Mouse (Mus musculus) intestine, embryonic 16.5 days (tissue): ENCODE measurements around the gene Duox1. TPM values are rescaled to one million over a fixed set of nuclear protein-coding genes. Genes with fewer than 3 reads are reported as not detected.

Source experiments
- ATAC-seq: fragments of 200-750 bp; cut with Nextera tagmentation; 2 replicates; pipeline ENCODE4 v1.8.0; 2017; ENCODE audit warnings: moderate TSS enrichment, moderate library complexity
- H3K27ac ChIP-seq: fragments of 300-500 bp; sonication (generic); 2 replicates; pipeline ENCODE4 v1.5.1; 2014; ENCODE audit warnings: mild to moderate bottlenecking, low read length
- H3K27me3 ChIP-seq: fragments of 300-500 bp; sonication (generic); replicated peaks from 2 replicates; pipeline ENCODE4 v1.6.1; 2014; ENCODE audit warnings: low read length, control low read depth, mixed read lengths; ENCODE audit not compliant: control insufficient read depth, insufficient read depth
- H3K36me3 ChIP-seq: fragments of 300-500 bp; sonication (generic); 2 replicates; pipeline ENCODE4 v1.6.1; 2014; ENCODE audit warnings: low read length, control low read depth; ENCODE audit not compliant: control insufficient read depth, insufficient read depth
- H3K4me1 ChIP-seq: fragments of 300-500 bp; sonication (generic); 2 replicates; pipeline ENCODE4 v1.6.1; 2014; ENCODE audit warnings: low read length, control low read depth, mixed read lengths; ENCODE audit not compliant: control insufficient read depth, insufficient read depth
- H3K4me2 ChIP-seq: fragments of 300-500 bp; sonication (generic); 2 replicates; pipeline ENCODE4 v1.6.1; 2014; ENCODE audit warnings: low read depth, low read length, control low read depth
- H3K4me3 ChIP-seq: fragments of 300-500 bp; sonication (generic); 2 replicates; pipeline ENCODE4 v1.5.1; 2014; ENCODE audit warnings: mild to moderate bottlenecking, low read length
- H3K9ac ChIP-seq: fragments of 300-500 bp; sonication (generic); 2 replicates; pipeline ENCODE4 v1.6.1; 2014; ENCODE audit warnings: low read depth, low read length
- H3K9me3 ChIP-seq: fragments of 300-500 bp; sonication (generic); 2 replicates; pipeline ENCODE4 v1.6.1; 2016; ENCODE audit warnings: low read length, control low read depth; ENCODE audit not compliant: control insufficient read depth
- WGBS: fragments of 180-500 bp; shearing (Covaris S2); extraction: QIAGEN DNeasy Blood & Tissue Kit; methylation state at CpG from one replicate; pipeline ENCODE4 v1.1.7; 2014; 5-methylcytosine and 5-hydroxymethylcytosine counted together
- polyA plus RNA-seq: library from polyadenylated mRNA; unstranded; fragments of >200 nt; fragmentation: Nextera tagmentation; extraction: Ambion mirVana; gene quantifications from 2 replicates; pipeline ENCODE4 v1.2.1, GENCODE M21; 2015

The Duox1 gene
- polyA plus RNA-seq, 1 experiment from 2014 or later: 0.06 TPM

DNA sequence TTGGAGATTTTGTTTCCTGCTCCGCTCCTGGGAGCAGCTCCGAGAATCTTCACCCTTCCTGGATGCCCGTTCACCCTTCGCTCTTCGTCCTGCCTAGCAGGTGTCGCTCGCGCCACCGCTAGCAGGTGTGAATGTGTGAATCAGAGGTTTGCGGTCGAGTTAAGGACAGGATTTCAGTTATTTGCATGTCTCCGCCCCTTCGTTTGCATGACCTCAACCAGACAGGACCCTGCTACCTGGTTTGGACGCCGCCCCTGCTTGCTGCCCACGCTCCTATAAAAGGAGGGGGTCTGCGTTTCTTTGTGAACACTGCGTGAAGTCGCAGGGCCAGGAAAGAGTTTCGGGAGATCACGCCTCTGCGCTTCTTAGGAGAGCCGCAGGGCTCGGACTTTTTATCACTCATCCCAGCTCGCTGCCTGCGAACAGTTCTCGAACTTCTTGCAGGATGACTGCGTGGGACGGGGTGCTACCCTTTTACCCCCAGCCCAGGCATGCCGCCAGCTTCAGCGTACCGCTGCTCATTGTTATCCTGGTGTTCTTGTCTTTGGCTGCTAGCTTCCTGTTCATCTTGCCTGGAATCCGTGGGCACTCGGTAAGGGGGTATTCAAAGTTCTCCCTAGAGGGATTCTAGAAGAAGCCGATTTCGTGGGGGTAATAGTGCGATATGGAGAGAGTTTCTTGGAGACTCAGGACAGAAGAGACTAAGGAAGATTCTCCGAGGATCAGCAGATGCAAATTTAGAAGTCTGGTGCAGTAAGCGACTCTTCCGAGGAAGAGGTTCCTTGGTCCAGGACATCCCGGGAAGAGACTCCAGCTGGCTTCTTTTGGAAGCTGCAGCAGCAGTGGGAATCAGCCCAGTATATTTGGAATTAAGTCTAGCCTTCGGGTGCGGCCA lies 16.6 kb upstream of the Duox1 start, which contains the start of gene Duoxa2:
TSS of gene Duoxa2 (plus strand) at position 305 of the 895 bp plus-strand sequence.
- Histone ChIP-seq H3K4me2 (peak within 1 kb of the TSS; percentile 57), H3K27ac (no peak within 1 kb of the TSS), H3K4me3 (peak within 1 kb of the TSS; percentile 37), H3K9me3 (no peaks in the 10 kb centered on the region), H3K27me3 (peaks cover 74% of the 10 kb centered on the region), H3K4me1 (peaks cover 28% of the 10 kb centered on the region), H3K9ac (no peak within 1 kb of the TSS), H3K36me3 (no peaks in the 10 kb centered on the region)
- no peak for ATAC-seq
- WGBS: 1% methylated on average over 43 of the region's 43 CpGs

GRCm38 (mm10) chr2:122299911-122300655 lies 15.4 kb upstream of the Duox1 start:
- 21% methylated on average over 14 of the region's 14 CpGs for WGBS

GRCm38 (mm10) chr2:122300656-122301020 lies 14.8 kb upstream of the Duox1 start:
- Histone ChIP-seq H3K4me1 (peaks cover 28% of the 10 kb centered on the region), H3K9ac (no peak overlapping the region), H3K9me3 (no peaks in the 10 kb centered on the region), H3K36me3 (no peaks in the 10 kb centered on the region), H3K27me3 (peaks cover 64% of the 10 kb centered on the region), H3K4me3 (no peak overlapping the region), H3K4me2 (no peak overlapping the region; the same call in 1 of the 2 replicates), H3K27ac (no peak overlapping the region)
- WGBS: 5% methylated on average over 14 of the region's 14 CpGs
- no peak for ATAC-seq

More at GRCm38 (mm10) chr2:122299911-122300655, 15.4 kb upstream of the Duox1 start:
- Histone ChIP-seq H3K4me3 (no peak overlapping the region), H3K27ac (no peak overlapping the region), H3K27me3 (peaks cover 64% of the 10 kb centered on the region), H3K9me3 (no peaks in the 10 kb centered on the region), H3K4me1 (peaks cover 28% of the 10 kb centered on the region), H3K4me2 (no peak overlapping the region), H3K9ac (no peak overlapping the region), H3K36me3 (no peaks in the 10 kb centered on the region)
- no peak for ATAC-seq

- Histone ChIP-seq H3K4me2 (peak overlapping the region; percentile 81), H3K36me3 (no peaks in the 10 kb centered on the region), H3K27me3 (peaks cover 60% of the 10 kb centered on the region), H3K4me3 (peak overlapping the region; percentile 45), H3K9ac (peak overlapping the region; percentile 34; the same call in 1 of the 2 replicates), H3K27ac (no peak overlapping the region), H3K4me1 (peaks cover 28% of the 10 kb centered on the region), H3K9me3 (no peaks in the 10 kb centered on the region)
- ATAC-seq: peak; percentile 26
- WGBS: 1% methylated on average over 48 of the region's 48 CpGs
Measured at GRCm38 (mm10) chr2:122301081-122301920, 14.2 kb upstream of the Duox1 start.

- ATAC-seq: no peak
- Histone ChIP-seq H3K4me1 (peaks cover 28% of the 10 kb centered on the region), H3K9ac (no peak overlapping the region), H3K9me3 (no peaks in the 10 kb centered on the region), H3K27me3 (peaks cover 57% of the 10 kb centered on the region), H3K4me2 (peak overlapping the region; percentile 81), H3K27ac (no peak overlapping the region), H3K4me3 (peak overlapping the region; percentile 45), H3K36me3 (no peaks in the 10 kb centered on the region)
- 10% methylated on average over 23 of the region's 23 CpGs for WGBS
Measured at GRCm38 (mm10) chr2:122301921-122302573, 13.4 kb upstream of the Duox1 start.

GRCm38 (mm10) chr2:122302574-122303241 lies 12.8 kb upstream of the Duox1 start:
- H3K4me1 ChIP-seq: peaks cover 21% of the 10 kb centered on the region
- ATAC-seq: peak; percentile 58
- 9% methylated on average over 9 of the region's 9 CpGs for WGBS
- H3K4me2 ChIP-seq: no peak overlapping the region
- H3K36me3 ChIP-seq: no peaks in the 10 kb centered on the region
- no peaks in the 10 kb centered on the region for H3K9me3 ChIP-seq
- peaks cover 50% of the 10 kb centered on the region for H3K27me3 ChIP-seq
- H3K27ac ChIP-seq: no peak overlapping the region
- H3K4me3 ChIP-seq: no peak overlapping the region
- no peak overlapping the region for H3K9ac ChIP-seq

GRCm38 (mm10) chr2:122304544-122304943 lies 10.9 kb upstream of the Duox1 start:
- Histone ChIP-seq H3K4me2 (no peak overlapping the region), H3K36me3 (no peaks in the 10 kb centered on the region), H3K4me3 (no peak overlapping the region), H3K9ac (no peak overlapping the region), H3K27me3 (peaks cover 39% of the 10 kb centered on the region), H3K9me3 (no peaks in the 10 kb centered on the region), H3K27ac (no peak overlapping the region), H3K4me1 (peaks cover 12% of the 10 kb centered on the region)
- WGBS: 84% methylated on average over 6 of the region's 6 CpGs
- ATAC-seq: no peak

- ATAC-seq: no peak
- Histone ChIP-seq H3K27ac (no peak overlapping the region), H3K9ac (no peak overlapping the region), H3K36me3 (no peaks in the 10 kb centered on the region), H3K4me3 (no peak overlapping the region), H3K4me2 (no peak overlapping the region), H3K27me3 (peaks cover 31% of the 10 kb centered on the region), H3K9me3 (no peaks in the 10 kb centered on the region), H3K4me1 (peaks cover 12% of the 10 kb centered on the region)
- WGBS: 84% methylated on average over 16 of the region's 16 CpGs
Measured at GRCm38 (mm10) chr2:122305097-122305892, 10.2 kb upstream of the Duox1 start.
